Mouse (Mus musculus): ENCODE measurements at regions not wholly inside any gene's neighbourhood (a gene's known extent, or its start where the extent isn't known, plus 50 kb on each side); places are given as distances from the start of the nearest gene placed in this dataset.

GRCm38 (mm10) chr15:67048621-67049020 is 547.9 kb upstream of the Lrrc6 start:
- DNase-seq: no peak

DNA sequence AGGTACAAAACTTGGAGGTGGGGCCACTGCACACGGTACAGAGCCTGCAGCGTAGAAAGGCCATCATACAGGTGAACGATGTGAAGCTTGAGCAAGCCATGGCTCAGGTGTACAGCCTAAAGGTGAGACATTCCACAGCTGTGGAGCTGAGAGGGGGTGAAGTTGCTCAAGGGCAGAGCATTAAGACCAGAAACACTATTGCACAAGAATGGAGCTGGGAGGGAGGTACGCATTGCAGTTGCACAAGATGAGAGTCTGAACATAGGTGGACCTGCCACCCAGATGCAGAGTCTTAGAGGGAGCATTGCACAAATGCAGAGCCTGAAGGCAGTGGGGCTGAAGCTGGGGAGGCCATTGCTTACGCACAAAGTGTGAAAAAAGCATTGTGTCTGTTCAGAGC is 547.4 kb upstream of the Lrrc6 start:
- no peak for DNase-seq

GRCm38 (mm10) chr15:67045920-67046804 is 545.5 kb upstream of the Lrrc6 start:
- no peak for DNase-seq

- peak; percentile 61 for DNase-seq
These were observed 544.6 kb upstream of the Lrrc6 start for GRCm38 (mm10) chr15:67045329-67045728.

DNA sequence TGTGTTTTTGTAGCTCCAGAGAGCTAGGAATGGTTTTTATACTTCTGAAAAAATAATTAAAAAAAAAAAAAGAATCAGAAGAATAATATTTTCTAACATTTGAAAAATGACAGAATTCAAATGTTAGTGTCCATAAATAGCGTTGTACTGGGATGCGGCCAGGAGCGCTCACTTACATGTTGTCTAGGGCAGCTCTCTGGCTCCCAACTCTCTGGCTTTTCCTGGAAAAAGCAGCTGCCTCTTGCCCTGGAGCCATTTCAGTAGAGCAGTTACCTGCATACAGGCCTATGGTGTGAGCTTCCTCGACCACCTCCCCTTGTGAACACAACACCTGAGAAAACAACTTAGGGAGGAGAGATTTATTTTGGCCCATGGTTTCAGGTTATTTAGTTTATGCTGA is 544.1 kb upstream of the Lrrc6 start:
- no peak for DNase-seq

DNA sequence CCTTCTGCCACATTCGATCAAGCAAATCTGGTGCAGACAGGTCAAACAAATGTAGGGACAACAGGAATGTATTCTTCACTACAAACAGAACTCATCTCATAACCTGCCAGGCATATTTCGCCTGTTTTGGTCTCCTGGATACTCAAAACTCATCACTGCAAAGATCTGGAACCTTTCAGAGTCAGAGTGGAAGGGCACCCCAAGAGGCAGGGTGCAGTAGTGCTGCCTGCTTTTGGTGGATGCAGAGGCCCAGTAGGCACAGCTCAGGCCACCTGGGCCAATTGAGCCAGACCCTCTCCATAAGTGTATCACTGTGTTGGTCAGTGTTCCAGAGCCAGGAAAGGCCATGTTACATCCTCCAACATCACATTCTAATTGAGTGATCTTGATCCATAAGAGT is 541.4 kb upstream of the Lrrc6 start:
- DNase-seq: peak; percentile 57

- peak; percentile 29 for DNase-seq
These were observed 539.5 kb upstream of the Lrrc6 start for GRCm38 (mm10) chr15:67040229-67040628.

- peak; percentile 77 for DNase-seq
These were observed 538.8 kb upstream of the Lrrc6 start for GRCm38 (mm10) chr15:67039421-67039907.

DNA sequence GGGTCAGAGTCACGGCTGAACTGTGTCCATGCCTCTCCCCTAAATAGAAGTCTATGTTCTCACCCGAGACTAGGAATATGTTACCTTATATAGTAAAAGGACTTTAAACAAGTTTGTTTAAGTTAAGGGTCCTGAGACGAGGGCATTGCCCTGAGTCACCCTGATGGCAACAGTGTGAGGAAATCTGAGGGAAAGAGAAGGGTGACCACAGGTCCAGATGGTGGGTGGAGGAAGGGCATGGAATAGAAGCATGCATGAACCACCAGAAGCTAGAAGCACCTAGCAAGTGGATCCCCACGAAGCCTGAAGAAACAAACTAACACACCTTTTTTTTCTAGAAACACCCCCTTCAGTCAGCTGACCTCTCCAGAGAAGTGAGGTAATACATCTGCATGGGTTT is 536.9 kb upstream of the Lrrc6 start:
- no peak for DNase-seq

DNA sequence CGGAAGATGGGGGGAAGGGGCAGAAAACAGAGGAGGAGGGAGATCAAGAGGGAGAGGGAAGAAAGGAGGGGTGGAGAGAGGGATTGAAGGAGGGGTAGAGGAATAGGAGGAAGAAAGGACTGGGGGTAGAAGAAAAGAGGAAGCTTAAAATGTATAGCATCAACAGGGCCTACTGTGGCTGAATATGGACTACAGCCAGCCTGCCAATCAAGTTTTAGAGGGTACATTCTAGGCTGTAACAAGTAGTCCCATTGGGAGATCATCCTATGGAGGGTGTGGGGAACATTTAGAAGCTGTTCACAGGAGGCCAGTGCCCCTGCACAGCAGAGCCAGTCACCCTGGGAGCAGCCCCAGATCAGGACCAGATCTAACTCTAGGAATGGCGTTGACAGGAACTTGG is 535.6 kb upstream of the Lrrc6 start:
- DNase-seq: no peak

- DNase-seq: no peak
These were observed 533.2 kb upstream of the Lrrc6 start for GRCm38 (mm10) chr15:67033936-67034335.

DNA sequence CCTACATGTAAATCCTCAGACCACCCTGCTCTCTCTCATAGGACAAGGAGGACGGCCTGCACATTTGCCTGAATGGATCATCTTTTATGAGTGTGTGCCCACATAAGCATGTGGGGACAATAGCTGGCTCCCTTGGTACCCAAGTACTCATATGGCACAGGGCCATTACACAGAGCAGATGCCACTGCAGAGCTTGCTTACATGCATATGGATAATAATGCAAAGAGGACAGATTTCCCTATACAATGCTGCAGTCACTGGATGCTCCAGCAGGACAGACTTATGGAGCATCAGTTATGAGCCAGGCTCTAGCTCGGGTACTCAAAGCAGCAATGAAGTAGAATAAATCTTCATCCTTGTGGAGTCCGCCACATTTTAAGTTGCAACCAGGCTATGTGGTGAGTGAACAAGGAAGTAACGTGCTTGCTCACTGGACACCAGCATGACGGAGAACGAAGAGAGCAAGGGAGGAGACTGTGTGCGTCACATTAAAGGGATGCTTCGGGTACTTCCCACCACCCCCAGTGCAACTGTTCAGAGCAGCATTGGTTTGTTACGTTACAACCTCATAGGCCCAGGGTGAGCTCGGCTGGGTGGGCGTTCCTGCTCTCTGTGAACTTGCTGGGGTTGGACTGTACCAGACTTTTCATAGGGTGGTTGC is 531.3 kb upstream of the Lrrc6 start:
- DNase-seq: no peak

DNA sequence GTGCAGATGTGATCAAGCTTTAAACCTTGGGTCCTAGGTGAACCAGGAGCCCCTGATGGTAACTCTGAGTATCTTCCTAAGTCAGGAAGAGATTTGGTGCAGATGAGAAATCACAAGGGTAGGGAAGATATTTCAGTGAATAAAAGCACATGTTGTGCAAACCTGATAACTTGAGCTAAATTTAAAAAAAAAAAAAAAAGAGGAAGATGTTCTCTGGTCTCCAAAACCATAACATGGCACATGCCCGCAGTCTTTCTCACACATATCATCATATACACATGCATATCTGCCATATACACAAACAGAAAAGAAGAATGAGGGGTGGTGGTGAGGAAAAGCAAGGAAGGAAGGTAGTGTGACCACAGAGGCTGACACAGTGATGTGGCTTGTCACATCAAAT is 530.3 kb upstream of the Lrrc6 start:
- no peak for DNase-seq

- no peak for DNase-seq
These were observed 527.5 kb upstream of the Lrrc6 start for GRCm38 (mm10) chr15:67028161-67028560.

- DNase-seq: no peak
These were observed 527.0 kb upstream of the Lrrc6 start for GRCm38 (mm10) chr15:67027751-67028150.

- no peak for DNase-seq
These were observed 525.0 kb upstream of the Lrrc6 start for GRCm38 (mm10) chr15:67025746-67026145.

DNA sequence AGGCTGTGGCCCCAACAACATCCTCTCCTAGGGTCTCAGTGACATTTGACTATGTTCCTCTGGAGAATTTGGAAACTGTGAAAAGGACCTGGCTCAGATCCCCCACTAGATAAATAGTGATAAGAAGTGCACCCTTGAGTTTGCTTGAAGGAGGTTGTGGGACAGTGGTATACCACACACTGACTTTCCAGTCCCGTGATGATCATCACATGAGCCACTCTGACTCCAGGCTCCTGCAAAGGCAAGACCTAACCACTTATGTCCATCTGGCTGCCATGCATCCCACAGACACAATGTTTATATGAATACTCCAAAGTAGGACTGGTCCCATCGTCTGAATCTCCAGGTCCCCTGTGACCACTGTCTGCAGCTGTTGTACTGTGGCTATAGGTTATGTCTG is 523.7 kb upstream of the Lrrc6 start:
- DNase-seq: no peak

GRCm38 (mm10) chr15:67023081-67023480 is 522.4 kb upstream of the Lrrc6 start:
- DNase-seq: no peak

GRCm38 (mm10) chr15:67021391-67021790 is 520.7 kb upstream of the Lrrc6 start:
- no peak for DNase-seq

GRCm38 (mm10) chr15:67019891-67020290 is 519.2 kb upstream of the Lrrc6 start:
- no peak for DNase-seq

DNA sequence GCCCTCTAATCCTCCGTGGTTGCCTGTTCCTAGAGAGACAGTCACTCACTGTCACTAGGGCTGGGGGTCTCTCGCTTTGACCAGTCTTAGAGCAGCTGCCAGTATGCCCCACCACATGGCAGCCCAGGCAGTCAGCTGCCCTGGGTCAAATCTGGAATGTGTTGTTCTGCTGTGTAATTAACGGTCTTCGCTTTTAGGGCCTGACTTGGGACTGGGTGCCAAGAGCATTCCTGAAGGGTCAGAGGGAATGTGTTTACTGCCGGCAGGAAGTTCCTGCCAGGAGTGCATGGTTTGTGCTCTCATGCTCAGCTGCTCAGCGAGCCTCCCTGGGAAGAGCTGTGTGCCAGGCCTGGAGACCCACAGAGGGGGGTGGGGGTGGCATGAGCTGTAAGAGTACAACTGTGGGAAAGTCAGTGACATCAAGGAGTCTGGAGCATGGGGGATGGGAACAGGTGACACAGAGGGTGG is 518.5 kb upstream of the Lrrc6 start:
- DNase-seq: no peak
